Mouse (Mus musculus): ENCODE data around the gene Tmem94. TPM values are rescaled to one million over a fixed set of nuclear protein-coding genes. Genes with fewer than 3 reads are reported as not detected.

Gene Tmem94
- polyA plus RNA-seq (2017; shearing (Covaris generic)) = 26.1 TPM

GRCm38 (mm10) chr11:115765103-115765606 lies at the start of gene Tmem94:
Tmem94 (plus strand) TSS chr11:115765433.

GRCm38 (mm10) chr11:115813507-115814296 lies 48.5 kb downstream of the Tmem94 start, which contains the start of gene Caskin2:
Caskin2 (minus strand) TSS chr11:115813639.

GRCm38 (mm10) chr11:115814605-115815450 lies 49.6 kb downstream of the Tmem94 start, which contains the start of gene Tsen54:
Tsen54 (plus strand) TSS chr11:115814724.

GRCm38 (mm10) chr11:115823774-115824740 lies 58.8 kb downstream of the Tmem94 start, which contains the start of gene Llgl2:
Llgl2 (plus strand) TSS chr11:115824049.

Other genes starting within 250 kb of the Tmem94 start
- gene Sumo2, start 229.2 kb upstream of the Tmem94 start, polyA plus RNA-seq (2017; shearing (Covaris generic)) = 633 TPM
- gene Nup85, start 201.0 kb upstream of the Tmem94 start, polyA plus RNA-seq (2017; shearing (Covaris generic)) = 60.7 TPM
- gene Mrps7, start 161.5 kb upstream of the Tmem94 start, polyA plus RNA-seq (2017; shearing (Covaris generic)) = 73.7 TPM
- gene Gga3, start 161.4 kb upstream of the Tmem94 start, polyA plus RNA-seq (2017; shearing (Covaris generic)) = 42.1 TPM
- gene Mif4gd, start 152.5 kb upstream of the Tmem94 start, polyA plus RNA-seq (2017; shearing (Covaris generic)) = 381 TPM
- 80.4 TPM for gene Slc25a19, start 137.1 kb upstream of the Tmem94 start, polyA plus RNA-seq (2017; shearing (Covaris generic))
- gene Grb2, start 56.8 kb upstream of the Tmem94 start, polyA plus RNA-seq (2017; shearing (Covaris generic)) = 232 TPM
- 1.9 TPM for gene Caskin2, start 48.2 kb downstream of the Tmem94 start, polyA plus RNA-seq (2017; shearing (Covaris generic))
- gene Tsen54, start 49.3 kb downstream of the Tmem94 start, polyA plus RNA-seq (2017; shearing (Covaris generic)) = 23.9 TPM
- gene Llgl2, start 58.6 kb downstream of the Tmem94 start, polyA plus RNA-seq (2017; shearing (Covaris generic)) = 29.2 TPM
- 0.07 TPM for gene Myo15b, start 93.0 kb downstream of the Tmem94 start, polyA plus RNA-seq (2017; shearing (Covaris generic))
- gene Smim5, start 134.5 kb downstream of the Tmem94 start, polyA plus RNA-seq (2017; shearing (Covaris generic)) = 0.60 TPM
- gene Smim6, start 146.6 kb downstream of the Tmem94 start, polyA plus RNA-seq (2017; shearing (Covaris generic)) = 0.52 TPM
- gene Sap30bp, start 167.8 kb downstream of the Tmem94 start, polyA plus RNA-seq (2017; shearing (Covaris generic)) = 30.1 TPM
- 9.4 TPM for gene Recql5, start 168.0 kb downstream of the Tmem94 start, polyA plus RNA-seq (2017; shearing (Covaris generic))
- not detected for gene Itgb4, start 209.3 kb downstream of the Tmem94 start, polyA plus RNA-seq (2017; shearing (Covaris generic))
- gene Galk1, start 247.3 kb downstream of the Tmem94 start, polyA plus RNA-seq (2017; shearing (Covaris generic)) = 16.1 TPM